Mouse (Mus musculus) stomach, postnatal 0 days (tissue): ENCODE measurements around the gene Pitpnm3.

ENCODE experiments used
- CTCF ChIP-seq: IDR thresholded peaks from 2 replicates; pipeline ENCODE4 v1.5.1; 2016; ENCODE audit warnings: antibody characterized with exemption, low read depth, mild to moderate bottlenecking, moderate library complexity
- EP300 ChIP-seq: optimal IDR thresholded peaks from 2 replicates; pipeline ENCODE3; 2016; ENCODE audit warnings: antibody characterized with exemption

DNA sequence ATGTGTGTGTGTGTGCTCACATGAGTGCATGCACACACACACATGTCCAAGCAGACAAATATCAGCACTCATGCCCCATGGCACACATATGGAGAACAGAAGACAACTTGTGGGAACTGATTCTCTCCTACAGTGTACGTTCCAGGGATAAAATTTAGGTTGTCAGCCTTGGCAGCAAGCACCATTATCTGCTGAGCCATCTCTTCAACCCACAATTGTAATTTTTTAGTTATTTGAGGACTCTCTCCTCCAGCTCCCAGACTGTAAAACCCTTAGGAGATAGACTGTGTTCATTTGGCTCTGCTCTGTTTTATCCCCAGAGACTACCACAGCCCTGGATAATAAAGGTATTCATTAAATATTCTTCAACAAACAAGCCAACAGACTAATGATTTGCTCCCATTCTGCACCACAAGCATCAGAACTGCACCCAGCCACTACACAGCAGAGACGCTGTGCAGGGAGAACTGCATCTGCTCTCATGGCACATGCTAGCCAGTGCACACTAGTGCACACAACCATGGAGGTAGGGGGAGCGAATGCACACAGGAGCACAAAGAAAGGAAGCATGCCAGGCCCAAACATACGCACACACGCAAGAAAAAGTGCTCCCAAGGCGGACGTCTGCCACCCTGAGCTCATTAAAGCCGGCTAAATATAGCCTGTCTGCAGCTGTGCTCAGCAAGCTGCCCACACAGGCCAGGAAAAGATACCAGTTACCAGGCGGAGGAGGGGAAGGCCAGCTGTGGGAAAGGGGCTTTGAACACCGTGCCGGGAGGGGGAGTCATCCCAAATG lies 49.1 kb downstream of the Pitpnm3 start:
- TF ChIP-seq CTCF (no peak), EP300 (no peak)
